Mouse (Mus musculus): Measurements from ENCODE around the gene Gm11273.

DNA sequence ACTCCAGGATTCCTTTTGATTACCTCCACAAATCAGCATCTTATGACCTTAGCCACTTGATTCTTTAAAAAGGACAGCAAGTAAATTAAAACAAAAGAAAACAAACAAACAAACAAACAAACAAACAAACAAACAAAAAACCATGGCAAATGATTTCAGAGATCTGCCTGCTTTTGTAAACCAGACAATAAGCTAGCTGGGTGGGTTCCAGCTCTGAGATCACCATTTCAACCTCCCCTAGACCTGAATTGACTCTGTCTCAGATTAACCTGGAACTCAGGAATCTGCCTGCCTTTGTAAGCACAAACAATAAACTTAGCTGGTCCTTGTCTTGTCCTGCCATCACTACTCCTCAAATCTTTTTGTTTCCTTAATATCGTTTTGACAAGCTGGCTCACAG is 14.3 kb downstream of the Gm11273 start:
- TF ChIP-seq CTCF (IDR thresholded peaks at IDR 0.05; ENCODE audit: low read depth) (no peak), EP300 (IDR thresholded peaks at IDR 0.05; ENCODE audit: low read depth) (no peak)

All from liver, postnatal 0 days (tissue).